Mouse (Mus musculus): ENCODE data around the gene Gm5105. TPM values are rescaled to one million over a fixed set of nuclear protein-coding genes. Genes with fewer than 3 reads are reported as not detected.
A peak's percentile ranks its signal among the peaks of the same experiment; 100 is the strongest.

Gene Gm5105
- polyA plus RNA-seq, 1 experiment from 2014 or later = 0.11 TPM

DNA sequence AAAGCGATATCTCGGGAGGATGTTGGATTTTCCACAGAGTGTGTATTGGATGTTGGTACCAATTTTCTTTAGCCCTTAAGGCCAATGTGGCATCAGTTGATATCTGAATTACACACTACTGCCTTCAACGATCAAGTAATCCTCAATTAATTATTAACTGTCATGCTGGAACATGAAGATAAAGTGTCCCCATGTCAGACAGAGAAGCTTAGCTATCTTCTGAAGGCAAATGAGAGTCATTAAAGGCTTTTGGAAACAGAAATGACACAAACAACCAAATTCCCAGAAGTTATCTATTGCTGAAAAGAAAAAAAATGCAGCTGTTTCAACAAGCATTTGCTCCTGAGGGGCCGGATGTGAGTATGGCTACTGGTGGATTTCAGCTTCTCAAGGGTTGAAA lies 45.2 kb downstream of the Gm5105 start:
- Histone ChIP-seq H3K9me3 (ENCODE audit: control insufficient read depth, low read length) (no peaks in the 10 kb centered on the region), H3K4me3 (ENCODE audit: low read length) (no peak overlapping the region), H3K4me1 (replicated peaks; ENCODE audit: control insufficient read depth, insufficient read depth, low read length) (no peaks in the 10 kb centered on the region), H3K27me3 (ENCODE audit: control insufficient read depth, insufficient read depth, low read depth, low read length) (no peaks in the 10 kb centered on the region), H3K4me2 (ENCODE audit: low read depth, low read length) (no peak overlapping the region), H3K9ac (ENCODE audit: low read length) (no peak overlapping the region), H3K36me3 (ENCODE audit: control insufficient read depth, insufficient read depth, low read length) (no peaks in the 10 kb centered on the region), H3K27ac (ENCODE audit: low read length) (no peak overlapping the region)
- 82% methylated on average over 4 of the region's 4 CpGs for WGBS
- no peak for ATAC-seq (ENCODE audit: low read depth)

DNA sequence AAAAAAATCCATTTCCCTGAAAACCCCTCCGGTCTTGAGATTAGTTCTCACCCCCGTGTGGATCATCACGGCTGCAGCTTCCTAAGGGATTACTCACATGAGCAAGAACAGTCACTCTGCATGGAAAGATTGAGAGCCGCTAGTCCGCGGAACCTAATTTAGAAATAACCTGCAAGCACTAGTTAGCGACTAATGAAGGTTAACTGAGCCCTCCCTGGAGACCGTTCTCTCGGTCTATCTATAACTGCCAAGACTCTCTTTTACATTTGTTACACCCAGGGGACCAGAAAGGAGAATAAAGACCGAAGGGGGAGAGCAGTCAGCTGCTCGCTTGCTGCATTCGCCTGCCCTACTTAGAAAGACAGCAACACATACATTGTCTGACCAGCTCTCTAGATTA lies 50.4 kb downstream of the Gm5105 start:
- WGBS = 90% methylated on average over 12 of the region's 12 CpGs
- Histone ChIP-seq H3K9me3 (ENCODE audit: control insufficient read depth, low read length) (no peaks in the 10 kb centered on the region), H3K4me1 (replicated peaks; ENCODE audit: control insufficient read depth, insufficient read depth, low read length) (no peaks in the 10 kb centered on the region), H3K36me3 (ENCODE audit: control insufficient read depth, insufficient read depth, low read length) (no peaks in the 10 kb centered on the region), H3K4me2 (ENCODE audit: low read depth, low read length) (no peak overlapping the region), H3K9ac (ENCODE audit: low read length) (no peak overlapping the region), H3K4me3 (ENCODE audit: low read length) (no peak overlapping the region), H3K27me3 (ENCODE audit: control insufficient read depth, insufficient read depth, low read depth, low read length) (no peaks in the 10 kb centered on the region), H3K27ac (ENCODE audit: low read length) (no peak overlapping the region)
- no peak for ATAC-seq (ENCODE audit: low read depth)

DNA sequence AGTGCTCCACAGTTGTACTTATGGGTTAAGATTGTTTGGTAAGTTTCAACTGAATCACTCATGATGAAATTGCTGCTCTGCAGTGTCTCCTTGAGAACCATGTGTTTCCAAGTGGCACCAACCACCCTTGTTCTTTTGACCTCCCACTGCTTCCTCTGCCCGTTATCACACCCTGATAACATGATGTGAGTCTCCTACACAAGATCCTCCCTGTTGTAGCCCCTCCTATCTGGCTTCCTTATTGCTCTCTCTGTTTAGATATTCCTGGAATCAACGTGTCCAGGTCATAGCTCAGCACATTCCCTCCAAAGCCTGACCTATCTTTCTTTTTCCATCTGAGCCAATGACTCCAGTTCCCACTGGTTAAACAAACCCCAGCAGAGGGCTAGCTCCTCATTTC lies 52.5 kb downstream of the Gm5105 start:
- 53% methylated on average over 2 of the region's 2 CpGs for WGBS
- H3K4me3 ChIP-seq (ENCODE audit: low read length) = no peak overlapping the region
- H3K27ac ChIP-seq (ENCODE audit: low read length) = no peak overlapping the region
- no peaks in the 10 kb centered on the region for H3K9me3 ChIP-seq (ENCODE audit: control insufficient read depth, low read length)
- H3K36me3 ChIP-seq (ENCODE audit: control insufficient read depth, insufficient read depth, low read length) = no peaks in the 10 kb centered on the region
- no peak overlapping the region for H3K4me2 ChIP-seq (ENCODE audit: low read depth, low read length)
- H3K9ac ChIP-seq (ENCODE audit: low read length) = no peak overlapping the region
- no peak for ATAC-seq (ENCODE audit: low read depth)
- no peaks in the 10 kb centered on the region for H3K4me1 ChIP-seq (replicated peaks; ENCODE audit: control insufficient read depth, insufficient read depth, low read length)
- no peaks in the 10 kb centered on the region for H3K27me3 ChIP-seq (ENCODE audit: control insufficient read depth, insufficient read depth, low read depth, low read length)

GRCm38 (mm10) chr3:138012351-138012750 lies 54.8 kb downstream of the Gm5105 start:
- Histone ChIP-seq H3K9me3 (ENCODE audit: control insufficient read depth, low read length) (no peaks in the 10 kb centered on the region), H3K4me2 (ENCODE audit: low read depth, low read length) (no peak overlapping the region), H3K36me3 (ENCODE audit: control insufficient read depth, insufficient read depth, low read length) (no peaks in the 10 kb centered on the region), H3K27me3 (ENCODE audit: control insufficient read depth, insufficient read depth, low read depth, low read length) (no peaks in the 10 kb centered on the region), H3K27ac (ENCODE audit: low read length) (no peak overlapping the region), H3K9ac (ENCODE audit: low read length) (no peak overlapping the region), H3K4me1 (replicated peaks; ENCODE audit: control insufficient read depth, insufficient read depth, low read length) (no peaks in the 10 kb centered on the region), H3K4me3 (ENCODE audit: low read length) (no peak overlapping the region)
- 26% methylated on average over 4 of the region's 4 CpGs for WGBS
- no peak for ATAC-seq (ENCODE audit: low read depth)

DNA sequence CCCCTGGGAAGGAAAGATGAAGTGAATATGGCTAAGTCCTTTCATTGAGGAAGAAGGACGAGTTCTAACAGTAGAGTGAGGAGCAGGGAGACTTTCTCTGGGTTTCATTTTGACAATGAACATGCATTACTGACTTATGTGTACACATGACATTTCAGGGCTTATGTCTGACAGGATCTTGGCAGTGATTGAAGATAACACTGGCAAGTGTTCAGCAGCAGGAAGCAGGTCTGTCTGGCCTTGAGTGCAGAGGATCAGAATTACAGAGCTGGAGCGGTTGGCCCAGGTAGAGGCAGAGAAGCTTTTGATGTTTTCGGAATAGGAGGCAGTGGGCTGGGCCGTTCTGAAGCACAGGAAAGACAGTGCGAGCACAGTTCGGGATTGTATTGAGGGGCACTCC lies 59.0 kb downstream of the Gm5105 start:
- no peak for ATAC-seq (ENCODE audit: low read depth)
- Histone ChIP-seq H3K4me2 (ENCODE audit: low read depth, low read length) (no peak overlapping the region), H3K9ac (ENCODE audit: low read length) (no peak overlapping the region), H3K4me1 (replicated peaks; ENCODE audit: control insufficient read depth, insufficient read depth, low read length) (no peaks in the 10 kb centered on the region), H3K4me3 (ENCODE audit: low read length) (no peak overlapping the region), H3K27me3 (ENCODE audit: control insufficient read depth, insufficient read depth, low read depth, low read length) (no peaks in the 10 kb centered on the region), H3K27ac (ENCODE audit: low read length) (no peak overlapping the region), H3K9me3 (ENCODE audit: control insufficient read depth, low read length) (peaks cover 2% of the 10 kb centered on the region; the same call in 1 of the 2 replicates), H3K36me3 (ENCODE audit: control insufficient read depth, insufficient read depth, low read length) (no peaks in the 10 kb centered on the region)
- WGBS = 41% methylated on average over 6 of the region's 6 CpGs

GRCm38 (mm10) chr3:138006896-138007295 lies 60.3 kb downstream of the Gm5105 start:
- no peak overlapping the region for H3K27ac ChIP-seq (ENCODE audit: low read length)
- ATAC-seq (ENCODE audit: low read depth) = no peak

DNA sequence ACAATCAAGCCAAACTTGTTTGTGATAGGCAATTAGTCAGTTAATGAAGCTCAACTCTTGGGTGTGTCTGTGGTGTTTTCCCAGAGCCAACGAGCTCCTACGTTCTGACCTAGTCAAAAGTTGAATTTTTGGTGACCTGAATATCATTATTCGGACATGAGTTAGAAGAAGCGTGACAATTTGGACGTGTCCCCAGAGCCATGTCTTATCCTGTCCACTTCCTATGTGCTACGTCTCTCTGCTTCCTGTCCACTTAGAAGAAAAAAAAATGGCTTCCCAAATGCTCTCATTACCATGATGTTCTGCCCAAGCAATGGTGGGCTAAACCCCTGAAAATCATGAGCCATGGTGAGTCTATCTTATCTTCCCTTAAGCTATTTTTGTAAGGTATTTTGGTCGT lies 63.9 kb downstream of the Gm5105 start:
- H3K4me3 ChIP-seq (ENCODE audit: low read length) = no peak overlapping the region
- WGBS = 72% methylated on average over 7 of the region's 7 CpGs
- no peaks in the 10 kb centered on the region for H3K27me3 ChIP-seq (ENCODE audit: control insufficient read depth, insufficient read depth, low read depth, low read length)
- H3K27ac ChIP-seq (ENCODE audit: low read length) = no peak overlapping the region
- H3K36me3 ChIP-seq (ENCODE audit: control insufficient read depth, insufficient read depth, low read length) = no peaks in the 10 kb centered on the region
- no peak overlapping the region for H3K4me2 ChIP-seq (ENCODE audit: low read depth, low read length)
- H3K9me3 ChIP-seq (ENCODE audit: control insufficient read depth, low read length) = peaks cover 2% of the 10 kb centered on the region; the same call in 1 of the 2 replicates
- no peak for ATAC-seq (ENCODE audit: low read depth)
- no peaks in the 10 kb centered on the region; the same call in 1 of the 2 replicates for H3K4me1 ChIP-seq (replicated peaks; ENCODE audit: control insufficient read depth, insufficient read depth, low read length)
- no peak overlapping the region for H3K9ac ChIP-seq (ENCODE audit: low read length)

More at GRCm38 (mm10) chr3:138006896-138007295, 60.3 kb downstream of the Gm5105 start:
- Histone ChIP-seq H3K4me2 (ENCODE audit: low read depth, low read length) (no peak overlapping the region), H3K4me1 (replicated peaks; ENCODE audit: control insufficient read depth, insufficient read depth, low read length) (no peaks in the 10 kb centered on the region), H3K9me3 (ENCODE audit: control insufficient read depth, low read length) (peaks cover 2% of the 10 kb centered on the region; the same call in 1 of the 2 replicates), H3K27me3 (ENCODE audit: control insufficient read depth, insufficient read depth, low read depth, low read length) (no peaks in the 10 kb centered on the region), H3K4me3 (ENCODE audit: low read length) (no peak overlapping the region), H3K36me3 (ENCODE audit: control insufficient read depth, insufficient read depth, low read length) (no peaks in the 10 kb centered on the region), H3K9ac (ENCODE audit: low read length) (no peak overlapping the region)
- WGBS = 46% methylated on average over 3 of the region's 3 CpGs

DNA sequence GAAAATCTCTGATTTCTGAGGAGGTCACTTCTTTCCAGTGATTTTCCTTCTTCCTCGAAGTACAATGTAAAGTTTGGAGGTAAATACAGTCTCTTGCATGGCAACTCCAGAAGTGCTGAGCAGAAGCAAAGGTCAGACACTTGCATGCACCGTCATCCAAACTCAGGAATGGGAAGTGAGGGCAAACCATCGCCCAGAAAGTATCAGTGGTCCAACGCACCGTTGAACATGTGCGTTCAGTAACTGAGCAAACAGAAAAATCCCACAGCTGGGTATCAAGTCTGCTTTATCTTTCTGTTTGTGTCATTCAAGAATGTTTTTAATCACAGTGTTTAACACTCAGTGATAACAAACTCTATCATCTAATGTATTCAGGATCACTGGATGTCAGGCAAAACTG lies 64.6 kb downstream of the Gm5105 start:
- Histone ChIP-seq H3K4me1 (replicated peaks; ENCODE audit: control insufficient read depth, insufficient read depth, low read length) (no peaks in the 10 kb centered on the region; the same call in 1 of the 2 replicates), H3K27me3 (ENCODE audit: control insufficient read depth, insufficient read depth, low read depth, low read length) (no peaks in the 10 kb centered on the region), H3K27ac (ENCODE audit: low read length) (no peak overlapping the region), H3K4me2 (ENCODE audit: low read depth, low read length) (no peak overlapping the region), H3K4me3 (ENCODE audit: low read length) (no peak overlapping the region), H3K9ac (ENCODE audit: low read length) (no peak overlapping the region), H3K36me3 (ENCODE audit: control insufficient read depth, insufficient read depth, low read length) (no peaks in the 10 kb centered on the region), H3K9me3 (ENCODE audit: control insufficient read depth, low read length) (peaks cover 2% of the 10 kb centered on the region; the same call in 1 of the 2 replicates)
- ATAC-seq (ENCODE audit: low read depth) = no peak
- 47% methylated on average over 6 of the region's 6 CpGs for WGBS

DNA sequence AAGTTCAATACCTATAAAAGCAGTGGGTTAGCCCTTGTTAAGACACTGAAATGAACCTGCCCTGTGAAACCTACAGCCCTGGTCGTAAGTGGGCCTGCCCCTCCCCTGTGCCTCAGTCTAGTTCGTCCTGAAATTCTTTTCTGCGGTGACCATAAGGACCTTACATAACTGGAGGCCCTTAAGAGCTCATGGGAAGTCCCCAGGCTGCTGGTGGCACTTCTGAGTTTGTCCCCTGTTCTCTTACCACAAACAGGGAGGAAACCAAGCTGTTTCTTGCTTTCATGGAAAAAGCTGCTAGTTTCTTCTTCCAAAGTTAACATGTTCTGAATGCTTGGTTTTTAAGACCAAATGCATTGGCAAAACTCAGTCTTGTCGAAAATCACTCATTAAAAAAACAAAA lies 65.3 kb downstream of the Gm5105 start:
- peak; percentile 61; the same call in 1 of the 2 replicates for ATAC-seq (ENCODE audit: low read depth)
- Histone ChIP-seq H3K4me2 (ENCODE audit: low read depth, low read length) (no peak overlapping the region), H3K9ac (ENCODE audit: low read length) (no peak overlapping the region)

GRCm38 (mm10) chr3:138000724-138001069 lies 66.5 kb downstream of the Gm5105 start:
- no peak overlapping the region for H3K27ac ChIP-seq (ENCODE audit: low read length)
- peaks cover 2% of the 10 kb centered on the region; the same call in 1 of the 2 replicates for H3K9me3 ChIP-seq (ENCODE audit: control insufficient read depth, low read length)
- H3K27me3 ChIP-seq (ENCODE audit: control insufficient read depth, insufficient read depth, low read depth, low read length) = no peaks in the 10 kb centered on the region
- 30% methylated on average over 4 of the region's 4 CpGs for WGBS
- no peaks in the 10 kb centered on the region; the same call in 1 of the 2 replicates for H3K4me1 ChIP-seq (replicated peaks; ENCODE audit: control insufficient read depth, insufficient read depth, low read length)
- no peak overlapping the region for H3K4me3 ChIP-seq (ENCODE audit: low read length)
- no peak for ATAC-seq (ENCODE audit: low read depth)
- no peak overlapping the region for H3K9ac ChIP-seq (ENCODE audit: low read length)
- no peaks in the 10 kb centered on the region for H3K36me3 ChIP-seq (ENCODE audit: control insufficient read depth, insufficient read depth, low read length)
- H3K4me2 ChIP-seq (ENCODE audit: low read depth, low read length) = no peak overlapping the region

More for the DNA sequence above, 65.3 kb downstream of the Gm5105 start:
- Histone ChIP-seq H3K27me3 (ENCODE audit: control insufficient read depth, insufficient read depth, low read depth, low read length) (no peaks in the 10 kb centered on the region), H3K9me3 (ENCODE audit: control insufficient read depth, low read length) (peaks cover 2% of the 10 kb centered on the region; the same call in 1 of the 2 replicates), H3K4me1 (replicated peaks; ENCODE audit: control insufficient read depth, insufficient read depth, low read length) (no peaks in the 10 kb centered on the region; the same call in 1 of the 2 replicates), H3K36me3 (ENCODE audit: control insufficient read depth, insufficient read depth, low read length) (no peaks in the 10 kb centered on the region), H3K4me3 (ENCODE audit: low read length) (no peak overlapping the region), H3K27ac (ENCODE audit: low read length) (no peak overlapping the region)
- 59% methylated on average over 4 of the region's 4 CpGs for WGBS

All from lung, embryonic 16.5 days (tissue).